Mouse (Mus musculus): ENCODE results near the gene 1700029J07Rik.
A peak's percentile ranks its signal among the peaks of the same experiment; 100 is the strongest.

Gene 1700029J07Rik

GRCm38 (mm10) chr8:45975126-45975836 lies at the start of gene 1700029J07Rik, which contains the start of gene Ufsp2:
Gene 1700029J07Rik (minus strand): TSS chr8:45975252.
Gene Ufsp2 (plus strand): TSS chr8:45975528.
- peak; percentile 97 for DNase-seq (ENCODE audit: low spot score)

GRCm38 (mm10) chr8:46024392-46024791 lies 49.3 kb upstream of the 1700029J07Rik start:
- peak; percentile 67 for DNase-seq (ENCODE audit: low spot score)

GRCm38 (mm10) chr8:46022758-46023157 lies 47.7 kb upstream of the 1700029J07Rik start:
- DNase-seq (ENCODE audit: low spot score): no peak

GRCm38 (mm10) chr8:46022203-46022602 lies 47.2 kb upstream of the 1700029J07Rik start:
- DNase-seq (ENCODE audit: low spot score): peak; percentile 29

GRCm38 (mm10) chr8:46010746-46011680 lies 36.0 kb upstream of the 1700029J07Rik start:
- DNase-seq (ENCODE audit: low spot score): peak; percentile 23

- DNase-seq (ENCODE audit: low spot score): no peak
Measured at GRCm38 (mm10) chr8:46010306-46010705, 35.3 kb upstream of the 1700029J07Rik start.

- DNase-seq (ENCODE audit: low spot score): no peak
Measured at GRCm38 (mm10) chr8:46007050-46007672, 32.1 kb upstream of the 1700029J07Rik start.

GRCm38 (mm10) chr8:46005596-46005995 lies 30.5 kb upstream of the 1700029J07Rik start, which contains the start of gene Ankrd37:
Gene Ankrd37 (minus strand): TSS chr8:46005707.
- DNase-seq (ENCODE audit: low spot score): no peak

GRCm38 (mm10) chr8:45999784-46000705 lies 25.0 kb upstream of the 1700029J07Rik start:
- DNase-seq (ENCODE audit: low spot score): peak; percentile 99

- peak; percentile 41 for DNase-seq (ENCODE audit: low spot score)
Measured at GRCm38 (mm10) chr8:45999138-45999783, 24.2 kb upstream of the 1700029J07Rik start, which contains the start of gene Lrp2bp. Gene Lrp2bp (plus strand): TSS chr8:45999303.

GRCm38 (mm10) chr8:45998228-45998627 lies 23.2 kb upstream of the 1700029J07Rik start:
- DNase-seq (ENCODE audit: low spot score): no peak

GRCm38 (mm10) chr8:45995576-45995975 lies 20.5 kb upstream of the 1700029J07Rik start:
- no peak for DNase-seq (ENCODE audit: low spot score)

GRCm38 (mm10) chr8:45994111-45994510 lies 19.1 kb upstream of the 1700029J07Rik start:
- DNase-seq (ENCODE audit: low spot score): no peak

GRCm38 (mm10) chr8:45990631-45991310 lies 15.7 kb upstream of the 1700029J07Rik start:
- no peak for DNase-seq (ENCODE audit: low spot score)

- no peak for DNase-seq (ENCODE audit: low spot score)
Measured at GRCm38 (mm10) chr8:45988189-45988588, 13.1 kb upstream of the 1700029J07Rik start.

- DNase-seq (ENCODE audit: low spot score): no peak
Measured at GRCm38 (mm10) chr8:45986665-45987064, 11.6 kb upstream of the 1700029J07Rik start.

- DNase-seq (ENCODE audit: low spot score): no peak
Measured at GRCm38 (mm10) chr8:45975837-45976468, 901 bp upstream of the 1700029J07Rik start.

GRCm38 (mm10) chr8:45973988-45974505 lies 1.0 kb downstream of the 1700029J07Rik start:
- no peak for DNase-seq (ENCODE audit: low spot score)

- DNase-seq (ENCODE audit: low spot score): no peak
Measured at GRCm38 (mm10) chr8:45970894-45971293, 4.2 kb downstream of the 1700029J07Rik start.

Measured in lung, postnatal 25 days (tissue).